Mouse (Mus musculus) activated CD4-positive, CD25-positive, alpha-beta regulatory T cell (primary cell): ENCODE data around the gene Vmn1r35. TPM values are rescaled to one million over a fixed set of nuclear protein-coding genes. Genes with fewer than 3 reads are reported as not detected.

Experiments
- polyA plus RNA-seq, 2 experiments: library from polyadenylated mRNA; unstranded; fragments of 100-300 nt; shearing (Covaris generic); gene quantifications; one replicate each; pipeline ENCODE4 v1.2.1; 2017

Gene Vmn1r35
- not detected for polyA plus RNA-seq

GRCm38 (mm10) chr6:66685806-66686205, at the start of gene Vmn1r35:
Gene Vmn1r35 (minus strand): TSS chr6:66685906.

DNA sequence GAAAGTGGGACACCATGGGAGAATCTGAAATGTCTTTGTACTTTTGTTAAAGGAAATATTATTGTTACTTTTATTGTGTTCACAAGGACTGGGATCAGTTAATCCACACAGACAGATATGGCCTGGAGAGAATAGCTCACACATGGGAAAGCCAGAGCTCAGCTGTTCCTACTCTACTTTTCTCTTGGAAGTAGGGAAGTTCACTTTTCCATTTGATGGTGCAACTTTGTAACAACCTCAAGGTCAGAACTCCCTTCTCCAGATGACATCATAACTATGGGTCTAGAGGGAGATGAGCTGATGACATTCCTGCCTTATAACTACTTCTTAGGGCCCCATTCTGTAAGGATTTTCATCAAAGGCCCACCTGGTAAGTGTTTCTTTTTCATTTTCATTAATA, 43.4 kb upstream of the Vmn1r35 start, which contains the start of gene Vmn1r37:
Vmn1r37 (plus strand) TSS at position 301 of the 400 bp plus-strand sequence.

GRCm38 (mm10) chr6:66719068-66719467, 33.4 kb upstream of the Vmn1r35 start, which contains the start of gene Vmn1r36:
Gene Vmn1r36 (minus strand): TSS chr6:66719168.

DNA sequence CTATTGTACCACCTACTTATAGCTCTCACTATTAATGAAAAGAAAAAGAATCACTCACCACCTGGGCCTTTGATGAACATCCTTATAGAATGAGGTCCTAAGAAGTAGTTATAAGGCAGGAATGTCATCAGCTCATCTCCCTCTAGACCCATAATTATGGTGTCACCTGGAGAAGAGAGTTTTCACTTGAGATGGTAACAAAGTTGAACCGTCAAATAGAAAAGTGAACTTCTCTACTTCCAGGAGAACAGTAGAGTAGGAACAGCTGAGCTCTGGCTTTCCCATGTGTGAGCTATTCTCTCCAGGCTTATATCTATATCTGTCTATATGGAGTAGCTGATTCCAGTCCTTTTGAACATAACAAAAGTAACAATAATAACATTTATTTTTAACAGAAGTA, 41.9 kb downstream of the Vmn1r35 start, which contains the start of gene Vmn1r34:
Vmn1r34 (minus strand) TSS at position 101 of the 400 bp plus-strand sequence.

Other genes with a start within 250 kb of the Vmn1r35 start
- 10 to 100 TPM; 34.7 to 35.9 TPM for gene Mad2l1, start 150.5 kb downstream of the Vmn1r35 start, polyA plus RNA-seq
- under 1 TPM in 1 of 2 experiments, not detected in 1; 0.23 TPM for gene Vmn1r32, start 125.8 kb downstream of the Vmn1r35 start, polyA plus RNA-seq
- not detected for gene Vmn1r33, start 67.6 kb downstream of the Vmn1r35 start, polyA plus RNA-seq
- gene Vmn1r34, start 42.0 kb downstream of the Vmn1r35 start, polyA plus RNA-seq, result not detected
- gene Vmn1r36, start 33.3 kb upstream of the Vmn1r35 start, polyA plus RNA-seq, result not detected
- gene Vmn1r37, start 43.5 kb upstream of the Vmn1r35 start, polyA plus RNA-seq, result not detected
- gene Vmn1r38, start 96.7 kb upstream of the Vmn1r35 start, polyA plus RNA-seq, result not detected
- not detected for gene Vmn1r39, start 124.7 kb upstream of the Vmn1r35 start, polyA plus RNA-seq
- 10 to 100 TPM; 26.7 to 28.8 TPM for gene Gng12, start 210.5 kb upstream of the Vmn1r35 start, polyA plus RNA-seq